Comparison of ENCODE assay signal across 13 mouse cellular contexts in genomic region chr3:89887582-89888230, GRCm38 (mm10). TPM values are rescaled to one million over a fixed set of nuclear protein-coding genes. Genes with fewer than 3 reads are reported as not detected.
A peak's percentile ranks its signal among the peaks of the same experiment; 100 is the strongest.
DNase-seq lines count a peak whose midpoint lies in the region; ATAC-seq lines count a peak whose summit lies in the region.
"Had no signal": no experiment of that assay in that cellular context is flagged by ENCODE, and none has a peak within 500 bp of the region (broad histone marks: within the 10 kb centered on the region; RNA-seq: fewer than 3 reads in every experiment).

No protein-coding gene starts in this region.

- peak; percentile 48 to 52 for DNase-seq in spleen, postnatal 36 days (ENCODE audit: low spot score in 2 of 2)
- no peak for DNase-seq in spleen, adult 12 weeks (ENCODE audit: low spot score)
- DNase-seq in induced T-regulatory cell, adult 2 months (ENCODE audit: low read depth), result peak; percentile 72
- no peak for DNase-seq in heart, adult 8-10 months (ENCODE audit: low spot score)
- DNase-seq in heart, adult 11 months, result no peak
- no peak for DNase-seq in lung, postnatal 4 days
- DNase-seq: cerebellum, postnatal 25 days; gastrocnemius, postnatal 14 days; heart, postnatal 36 days; lung, embryonic 14.5 days; right cerebral cortex, postnatal 25 days; thymus, postnatal 14 days had no signal

- ATAC-seq in megakaryocyte-erythroid progenitor cell, adult 5-6 weeks (replicated peaks; ENCODE audit: low FRiP score, low TSS enrichment, poor library complexity, severe bottlenecking), result 0 out of 2 replicates have a peak, but pooled peaks have one; percentile 38

RNA-seq across cellular contexts. Expression of gene Il6ra, which starts 25.3 kb away (rescaled TPM):
- total RNA-seq in megakaryocyte-erythroid progenitor cell, adult 5-6 weeks (2014; fragmentation: Nextera tagmentation), result 0.27 TPM in 1 of 2 replicates, not detected in the other
- total RNA-seq in megakaryocyte-erythroid progenitor cell, adult 5-6 weeks (2017), result 0.80 TPM in 2 replicates
- 1 to 10 TPM; 2.8 to 4.3 (median 3.1) TPM for total RNA-seq in heart, adult 8-10 months (2022)

RNA-seq across cellular contexts. Expression of gene She, which starts 56.5 kb away (rescaled TPM):
- total RNA-seq in megakaryocyte-erythroid progenitor cell, adult 5-6 weeks (2014; fragmentation: Nextera tagmentation), result not detected in 2 replicates
- total RNA-seq in megakaryocyte-erythroid progenitor cell, adult 5-6 weeks (2017), result not detected in 2 replicates
- total RNA-seq in heart, adult 8-10 months (2022), result 10 to 100 TPM in 3 of 4 experiments, 1 to 10 TPM in 1; 8.5 to 14.1 (median 12.4) TPM

Comparison
In these comparisons a context has a peak if more than half of its experiments do, and no peak if none do; other contexts are left out.
1. DNase-seq: peak in spleen, postnatal 36 days (2 of 2) and induced T-regulatory cell, adult 2 months (single experiment); none in spleen, adult 12 weeks (single experiment), heart, adult 8-10 months (single experiment), heart, adult 11 months (single experiment) and lung, postnatal 4 days (0 of 2).
2. RNA of gene She, which starts 56.5 kb away (total RNA-seq): 8.5 to 14.1 TPM in heart, adult 8-10 months; not detected in megakaryocyte-erythroid progenitor cell, adult 5-6 weeks; every median in the first group is over 4 times any median in the second.